8 mouse cellular contexts compared by ENCODE assay signal in genomic region chr12:13026041-13026580, GRCm38 (mm10).
DNase-seq lines count a peak whose midpoint lies in the region; ATAC-seq and TF ChIP-seq lines count a peak whose summit lies in the region.

No protein-coding gene starts in this region.

- H3K27ac ChIP-seq in heart, embryonic 10.5 days: peak overlapping the region; percentile 19
- no peak overlapping the region for H3K27ac ChIP-seq in kidney, postnatal 0 days
- no peak overlapping the region for H3K27ac ChIP-seq in midbrain, embryonic 13.5 days
- no peak overlapping the region for H3K27ac ChIP-seq in thymus, adult 2 months (ENCODE audit: control insufficient read depth, insufficient read depth, low read length)

- WGBS in heart, embryonic 10.5 days: 38% methylated on average over 7 of the region's 7 CpGs
- 40% methylated on average over 7 of the region's 7 CpGs for WGBS in kidney, postnatal 0 days
- 55% methylated on average over 7 of the region's 7 CpGs for WGBS in midbrain, embryonic 13.5 days
- 81% methylated on average over 7 of the region's 7 CpGs for WGBS in thymus, adult 2 months

- 0 out of 2 replicates have a peak, but pooled peaks have one; percentile 49 for ATAC-seq in kidney, postnatal 0 days (replicated peaks; ENCODE audit: low FRiP score, low read depth)
- peak; percentile 80 for ATAC-seq in midbrain, embryonic 13.5 days

- TF ChIP-seq CTCF in kidney, postnatal 0 days (IDR thresholded peaks at IDR 0.05; ENCODE audit: low read depth): no peak
- no peak for TF ChIP-seq CTCF in thymus, adult 2 months (IDR thresholded peaks at IDR 0.05; ENCODE audit: borderline replicate concordance, control insufficient read depth, extremely low read depth, insufficient read depth, low read length, poor library complexity)

- no peak for TF ChIP-seq POLR2A in thymus, adult 2 months (IDR thresholded peaks at IDR 0.05; ENCODE audit: control insufficient read depth, extremely low read depth, insufficient read depth, low read length, poor library complexity)

- H3K4me1 ChIP-seq in heart, embryonic 10.5 days: peaks cover 6% of the 10 kb centered on the region; the same call in 1 of the 2 replicates
- H3K4me1 ChIP-seq in kidney, postnatal 0 days (replicated peaks; ENCODE audit: insufficient read depth, low read length): no peaks in the 10 kb centered on the region
- peaks cover 19% of the 10 kb centered on the region for H3K4me1 ChIP-seq in midbrain, embryonic 13.5 days (replicated peaks)
- H3K4me1 ChIP-seq in thymus, adult 2 months (replicated peaks; ENCODE audit: control insufficient read depth, insufficient read depth, low read length): no peaks in the 10 kb centered on the region

- no peaks in the 10 kb centered on the region for H3K27me3 ChIP-seq in heart, embryonic 10.5 days (ENCODE audit: insufficient read depth, poor library complexity, severe bottlenecking)
- H3K27me3 ChIP-seq in kidney, postnatal 0 days (ENCODE audit: insufficient read depth, low read length): no peaks in the 10 kb centered on the region
- no peaks in the 10 kb centered on the region for H3K27me3 ChIP-seq in midbrain, embryonic 13.5 days
- H3K27me3 ChIP-seq in thymus, adult 2 months (ENCODE audit: control insufficient read depth, insufficient read depth, low read length): no peaks in the 10 kb centered on the region

- no peaks in the 10 kb centered on the region for H3K36me3 ChIP-seq in heart, embryonic 10.5 days
- no peaks in the 10 kb centered on the region for H3K36me3 ChIP-seq in kidney, postnatal 0 days (ENCODE audit: insufficient read depth, low read length)
- no peaks in the 10 kb centered on the region for H3K36me3 ChIP-seq in midbrain, embryonic 13.5 days
- no peaks in the 10 kb centered on the region for H3K36me3 ChIP-seq in thymus, adult 2 months (ENCODE audit: control insufficient read depth, insufficient read depth, low read length)

- no peak overlapping the region for H3K4me3 ChIP-seq in heart, embryonic 10.5 days
- no peak overlapping the region for H3K4me3 ChIP-seq in kidney, postnatal 0 days (replicated peaks; ENCODE audit: low read depth, low read length)
- H3K4me3 ChIP-seq in midbrain, embryonic 13.5 days (replicated peaks): no peak overlapping the region
- H3K4me3 ChIP-seq in thymus, adult 2 months (ENCODE audit: control insufficient read depth, insufficient read depth, low read length): no peak overlapping the region

- no peaks in the 10 kb centered on the region for H3K9me3 ChIP-seq in heart, embryonic 10.5 days
- H3K9me3 ChIP-seq in kidney, postnatal 0 days (replicated peaks; ENCODE audit: low read length): no peaks in the 10 kb centered on the region
- no peaks in the 10 kb centered on the region for H3K9me3 ChIP-seq in midbrain, embryonic 13.5 days

- no peak overlapping the region for H3K9ac ChIP-seq in kidney, postnatal 0 days (ENCODE audit: low read depth, low read length)
- no peak overlapping the region for H3K9ac ChIP-seq in midbrain, embryonic 13.5 days (replicated peaks)

- DNase-seq in Muller cell, postnatal 12 days (ENCODE audit: inconsistent ontology term): peak; percentile 35
- DNase-seq in adrenal gland, postnatal 14 days: peak; percentile 69
- no peak for DNase-seq in heart, embryonic 10.5 days (ENCODE audit: low spot score)
- DNase-seq in kidney, postnatal 0 days (ENCODE audit: low spot score): peak; percentile 12
- no peak for DNase-seq in thymus, adult 2 months
- no peak for DNase-seq in B cell, adult 2 months
- no peak for DNase-seq in spleen, adult 18-20 months

- H3K4me2 ChIP-seq in kidney, postnatal 0 days (ENCODE audit: low read length): no peak overlapping the region
- no peak overlapping the region for H3K4me2 ChIP-seq in midbrain, embryonic 13.5 days (replicated peaks)

Comparison
In these comparisons a context has a peak if more than half of its experiments do, and no peak if none do; other contexts are left out.
1. DNase-seq: peak in Muller cell, postnatal 12 days (single experiment), adrenal gland, postnatal 14 days (single experiment) and kidney, postnatal 0 days (single experiment); none in heart, embryonic 10.5 days (single experiment), thymus, adult 2 months (single experiment), B cell, adult 2 months (0 of 2) and spleen, adult 18-20 months (0 of 2).